Mouse (Mus musculus): Measurements from ENCODE around the gene 1110032F04Rik.
A peak's percentile ranks its signal among the peaks of the same experiment; 100 is the strongest.
"Not testable (repeated sequence)": the region's sequence is repeated elsewhere in the genome, so short reads cannot be mapped to it uniquely, and the experiment has no call there.

Gene 1110032F04Rik

GRCm38 (mm10) chr3:68869211-68869690, at the start of gene 1110032F04Rik:
TSS of gene 1110032F04Rik (plus strand) at chr3:68869586.
- peak; percentile 68 for DNase-seq (ENCODE audit: low read depth, low spot score)

DNA sequence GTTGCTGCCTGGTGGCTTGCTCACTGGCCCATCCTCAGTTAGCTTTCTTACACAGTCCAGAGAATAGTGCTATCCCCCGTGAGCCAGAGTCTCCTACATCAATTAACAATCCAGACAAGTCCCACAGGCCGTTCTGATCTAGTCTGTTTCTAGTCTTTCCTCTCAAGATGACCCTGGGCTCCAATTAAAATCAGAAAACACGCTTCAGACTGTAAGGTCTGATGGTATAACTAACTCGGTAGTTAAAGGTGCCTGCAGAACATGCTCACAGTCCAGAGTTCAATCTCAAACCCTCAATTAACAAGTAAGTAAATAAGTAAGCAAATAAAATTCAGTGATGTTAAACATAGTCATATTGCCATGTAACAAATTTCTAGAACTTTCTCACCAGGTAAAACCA, 48.0 kb upstream of the 1110032F04Rik start:
- DNase-seq (ENCODE audit: low read depth, low spot score), result no peak

DNA sequence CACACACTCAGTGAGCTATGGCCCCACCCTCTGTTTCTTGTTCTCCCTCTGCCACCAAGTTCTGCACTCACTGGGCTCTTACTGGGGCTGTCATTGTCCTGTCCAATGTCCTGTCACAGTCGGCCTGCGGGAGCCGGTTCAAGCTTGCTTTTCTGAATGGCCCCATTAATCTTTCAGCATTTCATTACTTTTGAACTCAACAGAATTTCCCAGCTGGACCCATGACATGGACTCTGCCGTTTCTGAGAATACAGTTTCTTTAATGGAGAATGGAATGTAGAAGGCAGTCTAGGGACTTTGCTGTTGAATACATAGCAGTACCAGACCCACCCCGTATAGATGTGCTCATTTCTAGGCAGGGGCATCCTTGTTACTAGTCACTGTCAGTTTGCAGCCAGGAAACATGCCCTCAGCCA, 47.5 kb upstream of the 1110032F04Rik start:
- DNase-seq (ENCODE audit: low read depth, low spot score), result no peak

GRCm38 (mm10) chr3:68823876-68824764, 45.3 kb upstream of the 1110032F04Rik start:
- no peak for DNase-seq (ENCODE audit: low read depth, low spot score)

DNA sequence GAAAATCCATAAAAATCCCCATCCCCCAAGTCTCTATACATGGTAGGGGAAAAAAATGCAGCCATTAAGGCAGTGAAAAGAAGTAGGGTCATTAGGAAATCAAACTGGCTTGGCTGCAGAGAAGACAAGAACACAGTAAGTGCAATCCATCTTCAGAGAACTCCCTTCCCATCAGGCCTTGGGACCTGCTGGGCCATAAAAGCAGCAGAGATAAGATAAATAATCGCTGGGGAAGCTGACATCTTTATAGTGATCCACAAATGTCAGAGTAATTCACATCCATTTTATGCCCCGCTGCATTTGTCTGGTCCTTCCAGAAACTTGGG, 44.7 kb upstream of the 1110032F04Rik start:
- no peak for DNase-seq (ENCODE audit: low read depth, low spot score)

DNA sequence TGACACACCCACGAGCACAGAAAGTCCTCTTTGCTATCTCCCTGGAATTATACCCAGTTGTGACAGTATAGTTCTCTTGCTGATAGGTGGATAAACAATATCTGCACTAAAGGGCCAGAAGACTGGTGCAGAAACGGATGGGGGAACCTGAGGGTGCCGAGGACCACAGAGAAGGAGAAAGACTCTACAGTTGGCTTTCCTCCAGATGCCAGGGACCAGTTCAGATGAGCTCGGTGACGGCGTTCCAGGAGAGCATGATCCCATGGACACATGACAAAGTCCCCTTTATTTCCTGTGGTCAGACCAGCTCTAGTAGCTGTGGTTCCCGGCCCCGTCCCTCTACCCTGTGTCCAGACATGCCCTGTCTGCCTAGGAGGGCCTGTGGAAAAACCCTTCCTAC, 44.2 kb upstream of the 1110032F04Rik start:
- DNase-seq (ENCODE audit: low read depth, low spot score), result no peak

- no peak for DNase-seq (ENCODE audit: low read depth, low spot score)
These were observed 41.7 kb upstream of the 1110032F04Rik start for GRCm38 (mm10) chr3:68827671-68828070.

GRCm38 (mm10) chr3:68829944-68830343, 39.4 kb upstream of the 1110032F04Rik start:
- no peak for DNase-seq (ENCODE audit: low read depth, low spot score)

DNA sequence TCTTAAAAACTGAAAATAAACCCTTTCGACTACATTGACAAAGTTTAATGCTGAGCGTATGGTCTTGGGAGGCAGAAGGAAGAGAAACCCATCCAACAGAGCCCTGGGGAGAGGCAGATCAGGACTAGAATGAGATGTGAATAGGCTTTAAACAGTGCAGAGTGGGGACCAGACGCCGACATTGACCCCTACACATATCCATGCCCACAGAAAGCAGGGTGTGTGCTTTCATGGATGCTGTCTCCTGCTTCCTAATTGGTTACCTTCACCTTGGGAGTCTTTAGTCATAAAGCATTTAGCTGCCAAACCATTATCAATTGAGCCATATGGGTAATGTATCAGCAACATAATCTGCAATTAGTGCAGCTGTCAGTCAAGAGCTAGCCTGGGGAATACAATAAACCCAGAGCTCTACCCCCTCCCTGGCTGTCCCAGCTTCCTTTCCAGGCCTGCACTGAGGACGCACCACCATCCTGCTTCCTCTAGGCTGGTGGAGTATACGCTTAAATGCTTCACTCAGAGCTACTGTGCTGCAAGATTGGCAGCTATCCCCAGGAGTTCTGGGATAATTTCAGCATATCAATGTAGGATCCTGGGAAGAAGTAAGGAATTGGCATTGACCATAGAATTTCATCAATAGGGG, 32.4 kb upstream of the 1110032F04Rik start:
- peak; percentile 11 for DNase-seq (ENCODE audit: low read depth, low spot score)

DNA sequence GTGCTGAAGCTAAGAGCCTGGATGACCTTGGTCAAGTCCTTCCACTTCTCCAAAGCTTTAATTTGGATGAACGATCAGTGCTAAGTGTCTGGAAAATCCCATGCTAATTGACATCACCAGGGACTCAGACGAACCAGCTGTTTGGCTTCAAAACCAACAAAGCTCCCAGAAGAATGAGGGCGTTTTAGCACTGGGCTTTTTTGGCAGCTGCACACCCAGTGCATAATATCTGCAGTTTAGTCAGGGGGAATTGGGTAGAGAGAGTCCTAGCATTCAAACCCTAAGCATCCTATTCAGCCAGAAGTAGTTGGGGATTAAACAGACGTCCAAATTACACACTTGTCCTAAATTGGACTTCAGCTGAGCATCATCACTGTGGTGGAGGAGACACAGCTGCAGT, 29.2 kb upstream of the 1110032F04Rik start:
- peak; percentile 27 for DNase-seq (ENCODE audit: low read depth, low spot score)

DNA sequence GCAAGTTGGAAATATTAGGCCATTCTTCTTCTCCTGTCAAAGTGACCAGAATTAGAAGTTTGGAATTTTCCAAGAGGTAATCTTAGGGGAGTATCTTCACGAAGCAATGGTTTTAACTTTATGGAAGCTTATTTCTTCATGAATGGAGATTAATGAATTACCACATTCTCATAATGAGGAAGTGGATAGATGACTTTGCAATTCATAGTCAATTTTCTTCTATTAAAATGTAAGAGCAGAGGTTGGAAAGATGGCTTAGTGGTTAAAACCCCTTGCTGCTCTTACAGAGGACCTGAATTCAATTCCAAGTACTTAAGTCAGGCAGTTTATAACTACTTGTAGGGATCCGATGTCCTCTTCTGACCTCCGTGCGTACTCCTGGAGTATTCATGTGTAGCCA, 25.4 kb upstream of the 1110032F04Rik start:
- DNase-seq (ENCODE audit: low read depth, low spot score), result no peak

DNA sequence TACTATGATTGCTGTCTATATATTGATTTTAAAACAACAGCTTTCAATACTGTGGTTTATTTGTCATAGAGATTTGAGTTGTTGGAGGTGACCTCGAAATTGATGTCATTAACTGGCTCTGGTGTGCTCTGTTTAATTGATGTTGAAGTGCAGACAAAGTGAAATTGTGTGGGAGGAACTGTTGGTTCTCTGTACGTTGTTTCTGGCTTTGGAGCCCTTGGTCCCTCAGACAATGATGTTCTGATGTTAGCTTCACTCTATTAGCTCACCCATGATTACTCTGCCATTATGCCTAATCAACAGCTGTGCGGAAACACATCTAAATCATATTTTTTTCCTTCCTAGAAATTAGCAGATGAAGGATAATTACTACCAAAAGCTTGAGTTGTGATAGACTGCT, 21.1 kb upstream of the 1110032F04Rik start:
- DNase-seq (ENCODE audit: low read depth, low spot score), result no peak

- DNase-seq (ENCODE audit: low read depth, low spot score), result peak; percentile 16
These were observed 17.0 kb upstream of the 1110032F04Rik start for GRCm38 (mm10) chr3:68852414-68852813.

DNA sequence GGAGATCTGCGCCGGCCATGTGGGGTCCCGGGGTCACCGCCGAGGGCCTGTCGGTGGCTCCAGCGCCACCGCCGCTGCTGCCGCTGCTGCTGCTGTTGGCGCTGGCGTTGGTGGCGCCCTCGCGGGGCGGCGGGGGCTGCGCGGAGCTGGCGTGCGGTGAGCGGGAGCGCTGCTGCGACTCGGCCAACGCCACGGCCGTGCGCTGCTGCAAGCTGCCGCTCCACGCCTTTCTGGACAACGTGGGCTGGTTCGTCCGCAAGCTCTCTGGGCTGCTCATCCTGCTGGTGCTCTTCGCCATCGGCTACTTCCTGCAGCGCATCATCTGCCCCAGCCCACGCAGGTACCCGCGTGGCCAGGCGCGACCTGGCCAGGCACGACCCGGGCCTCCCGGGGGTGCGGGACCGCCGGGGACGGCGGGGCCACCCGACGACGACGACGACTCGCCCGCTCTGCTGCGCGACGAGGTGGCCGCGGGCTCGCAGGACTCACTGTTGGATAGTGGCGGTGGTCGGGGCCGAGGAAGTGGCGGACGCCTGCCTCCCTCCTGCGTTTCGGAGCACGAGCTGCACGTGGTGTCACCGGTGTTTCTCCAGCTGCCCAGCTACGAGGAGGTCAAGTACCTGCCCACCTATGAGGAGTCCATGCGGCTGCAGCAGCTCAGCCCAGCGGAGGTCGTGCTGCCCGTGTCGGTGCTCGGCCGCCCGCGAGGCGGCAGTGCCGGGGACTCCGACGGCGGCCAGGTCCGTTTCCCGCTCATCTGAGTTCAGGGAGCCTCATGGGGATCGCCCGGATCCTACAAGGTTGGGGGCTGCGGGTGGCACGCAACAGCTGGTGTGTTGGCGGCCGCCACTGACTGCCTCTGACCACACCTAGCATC, 543 bp downstream of the 1110032F04Rik start:
- peak; percentile 69 for DNase-seq (ENCODE audit: low read depth, low spot score)

DNA sequence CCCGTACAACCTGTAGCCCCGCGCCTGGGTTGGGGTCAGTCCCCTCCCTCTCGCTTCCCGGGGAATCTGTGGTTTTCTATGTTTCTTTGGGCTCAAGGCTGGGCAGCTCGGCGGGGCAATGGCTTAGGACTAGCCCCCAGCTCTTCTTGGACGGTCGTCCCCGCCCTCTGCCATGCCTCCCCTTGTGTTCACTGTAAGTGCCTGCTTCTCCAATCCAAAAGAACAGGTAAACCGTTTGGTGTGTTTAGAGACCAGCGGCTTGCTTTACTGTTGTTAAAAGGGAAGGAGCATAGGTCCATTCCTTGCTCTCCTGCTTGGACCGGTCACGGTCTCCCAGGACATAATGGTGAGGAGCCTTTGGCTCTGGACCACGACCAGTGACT, 1.2 kb downstream of the 1110032F04Rik start:
- DNase-seq (ENCODE audit: low read depth, low spot score), result peak; percentile 49

DNA sequence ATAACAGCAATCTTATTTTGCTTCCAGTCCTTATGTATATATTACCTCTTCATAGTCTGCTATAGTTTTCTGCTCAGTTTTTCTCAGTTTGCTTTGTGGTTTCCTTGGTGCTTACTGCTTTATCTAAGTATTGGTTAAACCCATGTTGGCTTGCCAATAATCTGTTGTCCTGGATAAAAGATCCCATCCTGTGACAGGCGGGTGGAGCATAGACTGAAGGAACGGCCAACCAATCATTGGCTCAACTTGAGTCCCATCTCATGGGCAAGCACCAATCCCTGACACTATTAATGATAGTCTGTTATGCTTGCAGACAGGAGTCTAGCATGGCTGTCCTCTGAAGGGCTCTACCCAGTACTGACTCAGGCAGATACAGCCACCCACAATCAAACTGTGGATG, 4.7 kb downstream of the 1110032F04Rik start:
- DNase-seq (ENCODE audit: low read depth, low spot score), result no peak

DNA sequence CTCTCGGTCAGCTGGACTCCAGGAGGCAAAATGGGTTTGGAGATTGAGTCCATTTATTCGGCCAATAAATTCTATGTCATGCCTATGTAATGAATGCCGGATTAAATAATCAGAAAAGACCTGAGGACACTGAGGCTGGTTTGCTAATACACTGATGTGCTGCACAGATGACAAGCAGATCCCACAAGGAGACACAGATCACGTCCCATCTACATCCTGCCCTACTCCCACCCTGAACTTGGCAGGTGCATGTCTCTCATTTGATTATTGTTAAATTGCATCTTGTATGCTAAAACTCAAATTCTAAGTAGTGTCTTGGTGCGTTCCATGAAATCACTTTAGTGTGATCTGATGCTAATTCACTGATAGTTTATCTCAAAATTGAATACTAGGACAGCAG, 17.5 kb downstream of the 1110032F04Rik start:
- DNase-seq (ENCODE audit: low read depth, low spot score), result no peak

DNA sequence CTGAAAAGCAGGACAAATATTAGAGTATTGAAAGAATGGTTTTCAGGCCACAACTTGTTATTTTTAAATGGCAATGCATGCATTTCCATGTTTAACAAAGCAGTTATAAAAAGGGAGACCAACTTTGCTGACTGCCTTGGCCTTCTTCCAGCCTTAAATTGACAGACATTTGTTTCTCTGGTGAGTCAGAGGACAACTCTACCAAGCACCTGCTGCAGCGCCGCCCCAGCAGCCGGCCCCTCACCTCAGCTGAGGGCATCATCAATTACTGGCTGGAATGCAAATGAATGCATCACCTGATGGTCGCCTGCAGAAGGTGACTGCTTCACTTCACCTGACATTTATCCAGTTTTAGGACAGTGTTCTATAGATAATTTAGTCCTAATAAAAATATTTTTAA, 26.0 kb downstream of the 1110032F04Rik start:
- DNase-seq (ENCODE audit: low read depth, low spot score), result peak; percentile 28

DNA sequence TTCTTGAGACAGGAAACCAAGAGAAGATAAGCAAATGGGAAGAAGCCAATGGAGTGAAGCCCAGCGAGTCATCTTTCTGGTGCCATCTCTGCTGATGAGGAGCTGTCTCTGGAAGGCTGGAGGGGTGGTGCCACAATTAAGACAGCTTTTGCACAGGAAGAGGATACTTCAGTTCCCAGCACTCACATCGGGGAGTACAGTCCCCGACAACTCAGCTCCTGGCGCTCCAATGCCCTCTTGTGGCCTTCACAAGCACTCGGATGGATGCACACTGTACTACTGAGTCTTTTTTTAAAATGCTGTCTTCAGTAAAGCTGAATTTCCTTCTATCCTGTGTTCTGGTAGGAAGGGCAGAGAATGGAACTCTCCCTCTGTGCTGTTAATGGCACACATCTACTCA, 27.8 kb downstream of the 1110032F04Rik start:
- DNase-seq (ENCODE audit: low read depth, low spot score), result peak; percentile 61

GRCm38 (mm10) chr3:68902636-68903035, 33.2 kb downstream of the 1110032F04Rik start:
- DNase-seq (ENCODE audit: low read depth, low spot score), result not testable (repeated sequence)

DNA sequence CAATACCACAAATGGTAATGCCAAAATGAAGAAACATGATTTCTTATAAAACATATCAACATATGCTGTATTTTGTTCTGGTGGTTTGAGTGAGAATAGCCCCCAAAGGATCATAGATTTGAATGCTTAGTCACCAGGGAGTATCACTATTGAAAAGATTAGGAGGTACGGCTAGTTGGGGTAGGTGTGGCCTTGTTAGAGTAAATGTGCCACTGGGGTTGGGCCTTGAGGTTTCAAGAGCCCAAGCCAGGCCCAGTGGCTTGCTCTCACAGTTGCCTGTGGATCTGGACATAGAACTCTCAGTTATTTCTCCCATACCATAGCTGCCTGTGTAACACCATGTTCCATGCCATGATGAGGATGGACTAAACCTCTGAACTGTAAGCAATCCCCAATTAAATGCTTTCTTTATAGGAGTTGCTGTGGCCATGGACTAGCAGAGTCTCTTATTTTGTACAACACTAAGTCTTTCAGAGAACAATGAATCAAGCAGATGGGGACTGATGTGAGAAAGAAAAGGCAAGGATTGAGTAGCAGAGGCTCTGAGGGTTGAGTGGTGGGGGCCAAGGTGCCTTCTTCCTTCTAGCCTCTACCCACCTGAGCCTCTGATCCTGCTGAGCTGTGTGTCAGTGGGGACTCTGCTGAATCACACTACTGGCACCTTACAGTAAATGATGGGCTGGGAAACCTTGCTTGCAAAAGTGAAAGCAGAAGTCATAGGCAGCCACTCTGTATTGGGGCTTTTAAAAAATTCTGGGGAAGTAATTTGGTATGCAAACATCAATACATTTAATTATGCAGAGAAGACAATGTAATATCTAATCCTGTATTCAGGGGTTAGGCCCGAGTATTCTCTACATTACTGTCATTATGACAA, 35.8 kb downstream of the 1110032F04Rik start:
- DNase-seq (ENCODE audit: low read depth, low spot score), result no peak

Measured in ZHBTc4 (cell line).